Mouse (Mus musculus) Muller cell, postnatal 12 days (primary cell): ENCODE measurements at regions not wholly inside any gene's neighbourhood (a gene's known extent, or its start where the extent isn't known, plus 50 kb on each side); places are given as distances from the start of the nearest gene placed in this dataset.

Source experiments
- DNase-seq: peaks from one replicate; pipeline ENCODE4 v3.0.0-alpha.2; 2015; ENCODE audit errors: inconsistent ontology term

GRCm38 (mm10) chr16:95814513-95815118 lies 112.7 kb downstream of the Ets2 start:
- peak; percentile 86 for DNase-seq

- DNase-seq = peak; percentile 46
Observed at GRCm38 (mm10) chr16:95811092-95811491, 109.2 kb downstream of the Ets2 start.

- DNase-seq = no peak
Observed at GRCm38 (mm10) chr16:95809127-95809876, 107.4 kb downstream of the Ets2 start.

- DNase-seq = no peak
Observed at GRCm38 (mm10) chr16:95806510-95806909, 104.6 kb downstream of the Ets2 start.

- DNase-seq = no peak
Observed at GRCm38 (mm10) chr16:95804199-95804598, 102.3 kb downstream of the Ets2 start.

- no peak for DNase-seq
Observed at GRCm38 (mm10) chr16:95802641-95803040, 100.8 kb downstream of the Ets2 start.

GRCm38 (mm10) chr16:95802207-95802606 lies 100.3 kb downstream of the Ets2 start:
- peak; percentile 91 for DNase-seq

GRCm38 (mm10) chr16:95800911-95801442 lies 99.1 kb downstream of the Ets2 start:
- DNase-seq = peak; percentile 73

- DNase-seq = no peak
Observed at GRCm38 (mm10) chr16:95798582-95798981, 96.7 kb downstream of the Ets2 start.

GRCm38 (mm10) chr16:95798099-95798498 lies 96.2 kb downstream of the Ets2 start:
- no peak for DNase-seq

- no peak for DNase-seq
Observed at GRCm38 (mm10) chr16:95797141-95797540, 95.3 kb downstream of the Ets2 start.

- no peak for DNase-seq
Observed at GRCm38 (mm10) chr16:95794876-95795275, 93.0 kb downstream of the Ets2 start.

- DNase-seq = no peak
Observed at GRCm38 (mm10) chr16:95794281-95794727, 92.4 kb downstream of the Ets2 start.

- DNase-seq = peak; percentile 64
Observed at GRCm38 (mm10) chr16:95790691-95791090, 88.8 kb downstream of the Ets2 start.

GRCm38 (mm10) chr16:95789548-95789947 lies 87.7 kb downstream of the Ets2 start:
- DNase-seq = no peak

- DNase-seq = no peak
Observed at GRCm38 (mm10) chr16:95781681-95782080, 79.8 kb downstream of the Ets2 start.

- no peak for DNase-seq
Observed at GRCm38 (mm10) chr16:95780431-95780830, 78.6 kb downstream of the Ets2 start.

GRCm38 (mm10) chr16:95778845-95779722 lies 77.2 kb downstream of the Ets2 start:
- no peak for DNase-seq

- DNase-seq = peak; percentile 57
Observed at GRCm38 (mm10) chr16:95778173-95778572, 76.3 kb downstream of the Ets2 start.

- DNase-seq = no peak
Observed at GRCm38 (mm10) chr16:95776610-95777363, 74.9 kb downstream of the Ets2 start.

GRCm38 (mm10) chr16:95776010-95776409 lies 74.1 kb downstream of the Ets2 start:
- DNase-seq = no peak
